Mouse (Mus musculus): Measurements from ENCODE around the gene Tcl1.
"Not testable (repeated sequence)": the region's sequence is repeated elsewhere in the genome, so short reads cannot be mapped to it uniquely, and the experiment has no call there.

The Tcl1 gene

GRCm38 (mm10) chr12:105222601-105223319 lies at the start of gene Tcl1:
TSS of gene Tcl1 (minus strand) at chr12:105222793.
- no peak for DNase-seq (ENCODE audit: low read depth, low spot score)

GRCm38 (mm10) chr12:105271016-105271965 lies 48.7 kb upstream of the Tcl1 start:
- no peak for DNase-seq (ENCODE audit: low read depth, low spot score)

- DNase-seq (ENCODE audit: low read depth, low spot score), result peak; percentile 15
These were observed 44.5 kb upstream of the Tcl1 start for GRCm38 (mm10) chr12:105267076-105267475.

GRCm38 (mm10) chr12:105266096-105266495 lies 43.5 kb upstream of the Tcl1 start:
- no peak for DNase-seq (ENCODE audit: low read depth, low spot score)

- DNase-seq (ENCODE audit: low read depth, low spot score), result no peak
These were observed 36.6 kb upstream of the Tcl1 start for GRCm38 (mm10) chr12:105259221-105259620.

- no peak for DNase-seq (ENCODE audit: low read depth, low spot score)
These were observed 36.2 kb upstream of the Tcl1 start for GRCm38 (mm10) chr12:105258787-105259186.

- DNase-seq (ENCODE audit: low read depth, low spot score), result no peak
These were observed 31.2 kb upstream of the Tcl1 start for GRCm38 (mm10) chr12:105253796-105254195.

- no peak for DNase-seq (ENCODE audit: low read depth, low spot score)
These were observed 26.2 kb upstream of the Tcl1 start for GRCm38 (mm10) chr12:105248763-105249233.

- no peak for DNase-seq (ENCODE audit: low read depth, low spot score)
These were observed 16.5 kb upstream of the Tcl1 start for GRCm38 (mm10) chr12:105239060-105239459.

- DNase-seq (ENCODE audit: low read depth, low spot score), result no peak
These were observed 12.5 kb upstream of the Tcl1 start for GRCm38 (mm10) chr12:105235091-105235490.

GRCm38 (mm10) chr12:105234362-105234761 lies 11.8 kb upstream of the Tcl1 start:
- DNase-seq (ENCODE audit: low read depth, low spot score), result no peak

- no peak for DNase-seq (ENCODE audit: low read depth, low spot score)
These were observed 2.2 kb upstream of the Tcl1 start for GRCm38 (mm10) chr12:105224621-105225320.

GRCm38 (mm10) chr12:105217101-105217760 lies 5.4 kb downstream of the Tcl1 start:
- no peak for DNase-seq (ENCODE audit: low read depth, low spot score)

- DNase-seq (ENCODE audit: low read depth, low spot score), result no peak
These were observed 13.4 kb downstream of the Tcl1 start for GRCm38 (mm10) chr12:105209231-105209630.

GRCm38 (mm10) chr12:105208441-105208840 lies 14.2 kb downstream of the Tcl1 start:
- DNase-seq (ENCODE audit: low read depth, low spot score), result no peak

GRCm38 (mm10) chr12:105207071-105207470 lies 15.5 kb downstream of the Tcl1 start:
- no peak for DNase-seq (ENCODE audit: low read depth, low spot score)

- not testable (repeated sequence) for DNase-seq (ENCODE audit: low read depth, low spot score)
These were observed 20.9 kb downstream of the Tcl1 start, which contains the start of gene Tcl1b4 for GRCm38 (mm10) chr12:105201657-105202056. TSS of gene Tcl1b4 (plus strand) at chr12:105201957.

- not testable (repeated sequence) for DNase-seq (ENCODE audit: low read depth, low spot score)
These were observed 22.7 kb downstream of the Tcl1 start for GRCm38 (mm10) chr12:105199684-105200497.

- DNase-seq (ENCODE audit: low read depth, low spot score), result not testable (repeated sequence)
These were observed 31.9 kb downstream of the Tcl1 start, which contains the start of gene Tcl1b3 for GRCm38 (mm10) chr12:105190743-105191142. TSS of gene Tcl1b3 (plus strand) at chr12:105191043.

- DNase-seq (ENCODE audit: low read depth, low spot score), result not testable (repeated sequence)
These were observed 33.6 kb downstream of the Tcl1 start for GRCm38 (mm10) chr12:105188980-105189379.

Measured in telencephalon, adult 2 months (tissue).